10 mouse cellular contexts compared by ENCODE assay signal in genomic region chr11:29774296-29774695, GRCm38 (mm10). TPM values are rescaled to one million over a fixed set of nuclear protein-coding genes. Genes with fewer than 3 reads are reported as not detected.
DNase-seq lines count a peak whose midpoint lies in the region; ATAC-seq and TF ChIP-seq lines count a peak whose summit lies in the region.
"Had no signal": no experiment of that assay in that cellular context is flagged by ENCODE, and none has a peak within 500 bp of the region (broad histone marks: within the 10 kb centered on the region; RNA-seq: fewer than 3 reads in every experiment).

No protein-coding gene starts in this region.

- TF ChIP-seq POLR2A in myocyte (IDR thresholded peaks at IDR 0.05; ENCODE audit: insufficient read length, low read depth) = no peak

- no peaks in the 10 kb centered on the region for H3K9me3 ChIP-seq in embryonic facial prominence, embryonic 14.5 days (ENCODE audit: control insufficient read depth, low read length)
- no peaks in the 10 kb centered on the region for H3K9me3 ChIP-seq in hindbrain, embryonic 12.5 days (replicated peaks)

- WGBS in embryonic facial prominence, embryonic 14.5 days = 31% methylated on average over 2 of the region's 2 CpGs
- WGBS in hindbrain, embryonic 12.5 days = 48% methylated on average over 2 of the region's 2 CpGs

- no peaks in the 10 kb centered on the region for H3K4me1 ChIP-seq in embryonic facial prominence, embryonic 14.5 days (ENCODE audit: control insufficient read depth, insufficient read depth, low read length)
- peaks cover 6% of the 10 kb centered on the region for H3K4me1 ChIP-seq in hindbrain, embryonic 12.5 days

- H3K9ac ChIP-seq in embryonic facial prominence, embryonic 14.5 days (ENCODE audit: low read depth, low read length) = no peak overlapping the region
- no peak overlapping the region for H3K9ac ChIP-seq in hindbrain, embryonic 12.5 days

- no peak overlapping the region for H3K4me3 ChIP-seq in embryonic facial prominence, embryonic 14.5 days (ENCODE audit: low read depth, low read length)
- no peak overlapping the region for H3K4me3 ChIP-seq in hindbrain, embryonic 12.5 days
- no peak overlapping the region for H3K4me3 ChIP-seq in myocyte

- peak; percentile 87 for ATAC-seq in embryonic facial prominence, embryonic 14.5 days (ENCODE audit: low read depth)
- ATAC-seq in hindbrain, embryonic 12.5 days (ENCODE audit: low FRiP score) = peak; percentile 83
- no peak for ATAC-seq in cerebellum, adult (ENCODE audit: insufficient number of reproducible peaks, low FRiP score, low TSS enrichment)

- peak; percentile 47 for DNase-seq in layer of hippocampus, adult 11-12 months (ENCODE audit: low spot score)
- DNase-seq in layer of hippocampus, postnatal 25 days (ENCODE audit: extremely low spot score in 1 of 2, low spot score in 1 of 2) = no peak
- peak; percentile 86 for DNase-seq in embryonic facial prominence, embryonic 14.5 days (ENCODE audit: low spot score)
- no peak for DNase-seq in frontal cortex, postnatal 25 days (ENCODE audit: low spot score in 2 of 2)
- no peak for DNase-seq in urinary bladder, postnatal 10 days (ENCODE audit: low spot score)
- DNase-seq: kidney, adult 9 months; liver had no signal

- H3K4me2 ChIP-seq in embryonic facial prominence, embryonic 14.5 days (ENCODE audit: low read depth, low read length) = no peak overlapping the region
- no peak overlapping the region for H3K4me2 ChIP-seq in hindbrain, embryonic 12.5 days (replicated peaks)
- H3K4me2 ChIP-seq in myocyte (ENCODE audit: low read depth) = peak overlapping the region; percentile 52

- H3K27ac ChIP-seq in embryonic facial prominence, embryonic 14.5 days (replicated peaks; ENCODE audit: low read depth, low read length) = peak overlapping the region; percentile 13; the same call in 1 of the 2 replicates
- H3K27ac ChIP-seq in hindbrain, embryonic 12.5 days = no peak overlapping the region; the same call in 1 of the 2 replicates

- H3K79me2 ChIP-seq in myocyte (ENCODE audit: control insufficient read depth, insufficient read depth) = no peaks in the 10 kb centered on the region

- H3K27me3 ChIP-seq in embryonic facial prominence, embryonic 14.5 days (replicated peaks; ENCODE audit: control insufficient read depth, insufficient read depth, low read length) = no peaks in the 10 kb centered on the region
- H3K27me3 ChIP-seq in hindbrain, embryonic 12.5 days = no peaks in the 10 kb centered on the region
- H3K27me3 ChIP-seq in myocyte (ENCODE audit: control insufficient read depth, insufficient read depth, insufficient read length) = no peaks in the 10 kb centered on the region

- H3ac ChIP-seq in myocyte (ENCODE audit: control insufficient read depth, insufficient read length) = no peak overlapping the region

- no peaks in the 10 kb centered on the region for H3K36me3 ChIP-seq in embryonic facial prominence, embryonic 14.5 days (ENCODE audit: control insufficient read depth, insufficient read depth, low read length)
- no peaks in the 10 kb centered on the region for H3K36me3 ChIP-seq in hindbrain, embryonic 12.5 days
- H3K36me3 ChIP-seq in myocyte (ENCODE audit: control insufficient read depth, insufficient read depth) = no peaks in the 10 kb centered on the region

TF ChIP-seq in myocyte, 11 proteins besides CTCF, POLR2A, EP300 and RAD21:
- TF ChIP-seq MYOD1 (IDR thresholded peaks at IDR 0.05; ENCODE audit: control insufficient read depth in 1 of 3, insufficient read length in 2 of 3, low read depth in 2 of 3) (peak; percentile 98 to 99 (median 98)), TCF12 (IDR thresholded peaks at IDR 0.05; ENCODE audit: insufficient read depth, poor library complexity, severe bottlenecking) (peak; percentile 100), USF1 (IDR thresholded peaks at IDR 0.05; ENCODE audit: low read depth) (no peak), POLR2AphosphoS2 (IDR thresholded peaks at IDR 0.05; ENCODE audit: insufficient read length, low read depth) (no peak), MYOG (IDR thresholded peaks at IDR 0.05; ENCODE audit: control insufficient read depth in 1 of 3, insufficient read depth in 1 of 3, insufficient read length in 2 of 3, low read depth in 2 of 3) (peak; percentile 90 to 100 (median 97)), SRF (IDR thresholded peaks at IDR 0.05; ENCODE audit: control insufficient read depth, insufficient read length, low read depth) (no peak), TCF3 (IDR thresholded peaks at IDR 0.05; ENCODE audit: insufficient read length, low read depth) (peak; percentile 98), CEBPB (IDR thresholded peaks at IDR 0.05; ENCODE audit: insufficient read depth, poor library complexity, severe bottlenecking) (peak; percentile 67; the same call in 1 of the 2 replicates)

RNA-seq across cellular contexts. Expression of gene 4931440F15Rik, which starts 51.2 kb away (rescaled TPM):
- total RNA-seq in layer of hippocampus, postnatal 25 days (2021) = 1 to 10 TPM; 2.3 to 3.6 TPM
- 0.16 and 0.39 TPM in 2 replicates for polyA plus RNA-seq in embryonic facial prominence, embryonic 14.5 days (2014; fragmentation: Nextera tagmentation; extraction: Ambion mirVana)
- polyA plus RNA-seq in hindbrain, embryonic 12.5 days (2016; fragmentation: Nextera tagmentation; extraction: Ambion mirVana) = 0.07 and 0.39 TPM in 2 replicates
- polyA plus RNA-seq in myocyte (2012; fragmentation: generic; extraction: Trizol) = 0.04 TPM

Comparison
In these comparisons a context has a peak if more than half of its experiments do, and no peak if none do; other contexts are left out.
1. DNase-seq: peak in layer of hippocampus, adult 11-12 months (single experiment) and embryonic facial prominence, embryonic 14.5 days (single experiment); none in layer of hippocampus, postnatal 25 days (0 of 2), frontal cortex, postnatal 25 days (0 of 2) and urinary bladder, postnatal 10 days (single experiment).